Mouse (Mus musculus): ENCODE measurements around the gene Stard3. TPM values are rescaled to one million over a fixed set of nuclear protein-coding genes. Genes with fewer than 3 reads are reported as not detected.
A peak's percentile ranks its signal among the peaks of the same experiment; 100 is the strongest.

Stard3 gene
- polyA plus RNA-seq, 1 experiment from 2014 or later = 31.0 TPM

DNA sequence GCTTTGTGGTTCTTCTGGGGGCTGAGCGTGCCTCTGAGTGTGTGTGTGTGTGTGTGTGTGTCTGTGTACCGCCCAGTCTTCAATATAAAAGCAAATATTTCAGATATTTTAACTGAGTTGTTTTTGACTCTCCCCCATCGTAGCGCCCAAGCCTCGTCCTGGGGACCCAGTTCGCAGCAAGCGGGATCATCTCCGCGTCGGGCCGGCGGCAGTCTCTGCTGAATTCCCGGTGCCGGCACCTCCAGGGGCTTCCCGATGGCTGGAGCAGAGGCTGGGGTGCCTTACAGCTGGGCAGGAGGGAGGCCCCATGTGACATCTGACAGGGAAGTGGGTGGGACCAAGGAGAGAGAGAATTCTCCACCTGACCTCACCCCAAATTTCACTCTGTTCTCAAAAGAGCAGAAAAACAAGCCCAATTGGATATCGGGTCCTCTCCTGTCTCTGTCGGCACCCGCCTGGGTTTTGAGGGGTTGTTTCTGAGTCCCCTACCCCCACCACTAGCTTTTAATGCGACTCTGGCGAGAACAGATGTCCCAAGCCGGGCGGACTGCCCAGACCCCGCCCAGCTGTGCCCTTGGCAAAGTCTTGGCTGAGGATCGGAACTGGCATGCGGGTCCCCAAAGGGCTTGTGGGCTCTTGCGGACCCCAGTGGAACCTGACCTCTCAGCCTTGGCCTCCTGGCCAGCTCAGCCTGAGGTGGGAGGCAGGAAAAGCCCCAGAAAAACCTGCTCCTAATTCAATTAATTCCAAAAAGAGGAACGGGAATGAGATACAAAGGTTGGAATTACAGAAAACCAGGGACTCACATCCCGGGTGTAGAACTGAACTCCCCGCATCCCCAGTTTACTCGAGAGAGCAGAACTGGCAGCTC is 37.1 kb upstream of the Stard3 start:
- Histone ChIP-seq H3K4me1 (ENCODE audit: control insufficient read depth, insufficient read depth, low read length) (peaks cover 4% of the 10 kb centered on the region; the same call in 1 of the 2 replicates), H3K9ac (ENCODE audit: low read depth, low read length) (no peak overlapping the region), H3K36me3 (ENCODE audit: control insufficient read depth, insufficient read depth, low read length) (no peaks in the 10 kb centered on the region), H3K4me3 (ENCODE audit: low read depth, low read length) (peak overlapping the region; percentile 5; the same call in 1 of the 2 replicates), H3K27ac (replicated peaks; ENCODE audit: low read depth, low read length) (no peak overlapping the region), H3K9me3 (ENCODE audit: control insufficient read depth, low read length) (no peaks in the 10 kb centered on the region), H3K27me3 (replicated peaks; ENCODE audit: control insufficient read depth, insufficient read depth, low read length) (peaks cover 100% of the 10 kb centered on the region), H3K4me2 (ENCODE audit: low read depth, low read length) (peak overlapping the region; percentile 28; the same call in 1 of the 2 replicates)
- DNase-seq (ENCODE audit: low spot score) (no peak), ATAC-seq (ENCODE audit: low read depth) (no peak)
- WGBS = under 1% methylated on average over 30 of the region's 30 CpGs

- Histone ChIP-seq H3K4me3 (ENCODE audit: low read depth, low read length) (no peak overlapping the region), H3K9ac (ENCODE audit: low read depth, low read length) (no peak overlapping the region), H3K36me3 (ENCODE audit: control insufficient read depth, insufficient read depth, low read length) (no peaks in the 10 kb centered on the region), H3K4me1 (ENCODE audit: control insufficient read depth, insufficient read depth, low read length) (peaks cover 4% of the 10 kb centered on the region; the same call in 1 of the 2 replicates), H3K27ac (replicated peaks; ENCODE audit: low read depth, low read length) (no peak overlapping the region), H3K4me2 (ENCODE audit: low read depth, low read length) (no peak overlapping the region), H3K9me3 (ENCODE audit: control insufficient read depth, low read length) (no peaks in the 10 kb centered on the region), H3K27me3 (replicated peaks; ENCODE audit: control insufficient read depth, insufficient read depth, low read length) (peaks cover 100% of the 10 kb centered on the region)
- DNase-seq (ENCODE audit: low spot score) (no peak), ATAC-seq (ENCODE audit: low read depth) (no peak)
- 6% methylated on average over 5 of the region's 5 CpGs for WGBS
Measured at GRCm38 (mm10) chr11:98321677-98322003, 36.5 kb upstream of the Stard3 start.

GRCm38 (mm10) chr11:98322159-98322558 is 36.0 kb upstream of the Stard3 start:
- Histone ChIP-seq H3K4me1 (ENCODE audit: control insufficient read depth, insufficient read depth, low read length) (peaks cover 6% of the 10 kb centered on the region; the same call in 1 of the 2 replicates), H3K9ac (ENCODE audit: low read depth, low read length) (no peak overlapping the region), H3K36me3 (ENCODE audit: control insufficient read depth, insufficient read depth, low read length) (no peaks in the 10 kb centered on the region), H3K4me2 (ENCODE audit: low read depth, low read length) (no peak overlapping the region), H3K9me3 (ENCODE audit: control insufficient read depth, low read length) (no peaks in the 10 kb centered on the region), H3K27ac (replicated peaks; ENCODE audit: low read depth, low read length) (no peak overlapping the region), H3K4me3 (ENCODE audit: low read depth, low read length) (no peak overlapping the region), H3K27me3 (replicated peaks; ENCODE audit: control insufficient read depth, insufficient read depth, low read length) (peaks cover 100% of the 10 kb centered on the region)
- ATAC-seq (ENCODE audit: low read depth) (no peak), DNase-seq (ENCODE audit: low spot score) (no peak)
- WGBS = 3% methylated on average over 1 of the region's 1 CpGs

DNA sequence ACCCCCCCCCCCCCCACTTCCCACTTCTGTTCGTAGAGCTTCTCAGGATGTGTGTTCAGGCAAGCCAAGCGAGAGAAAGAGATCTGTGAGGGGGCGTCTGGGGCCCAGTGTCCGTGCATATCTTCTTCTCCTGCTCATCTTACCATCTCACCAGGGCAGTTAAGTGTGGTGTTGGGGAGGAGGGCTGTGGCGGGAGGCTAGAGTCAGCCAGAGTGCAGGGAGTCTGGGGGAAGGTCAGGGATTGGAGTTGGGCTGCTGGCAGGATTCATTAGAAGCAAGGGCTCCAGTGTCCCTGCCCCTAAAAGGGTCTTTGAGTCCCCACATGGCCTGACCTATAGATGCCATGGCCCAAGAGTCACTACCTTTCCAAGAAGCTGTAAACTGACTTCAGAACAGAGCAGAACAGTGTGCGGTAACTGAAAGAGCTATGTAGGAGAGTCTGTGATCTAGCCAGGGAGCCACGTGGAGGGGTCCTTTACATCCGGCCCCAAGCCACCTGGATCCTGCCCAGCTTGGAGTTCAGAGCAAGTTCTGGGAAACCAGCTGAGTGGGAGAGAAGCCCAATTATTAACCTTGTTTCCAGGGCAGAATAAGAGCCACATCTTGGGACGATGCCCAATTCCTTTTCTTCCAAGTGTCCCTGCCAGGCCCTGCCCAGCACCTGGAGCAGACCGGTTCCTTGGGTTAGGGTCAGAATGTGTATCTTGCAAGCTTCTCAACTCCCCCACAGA is 34.9 kb upstream of the Stard3 start:
- no peak for DNase-seq (ENCODE audit: low spot score)
- WGBS = 6% methylated on average over 10 of the region's 10 CpGs

DNA sequence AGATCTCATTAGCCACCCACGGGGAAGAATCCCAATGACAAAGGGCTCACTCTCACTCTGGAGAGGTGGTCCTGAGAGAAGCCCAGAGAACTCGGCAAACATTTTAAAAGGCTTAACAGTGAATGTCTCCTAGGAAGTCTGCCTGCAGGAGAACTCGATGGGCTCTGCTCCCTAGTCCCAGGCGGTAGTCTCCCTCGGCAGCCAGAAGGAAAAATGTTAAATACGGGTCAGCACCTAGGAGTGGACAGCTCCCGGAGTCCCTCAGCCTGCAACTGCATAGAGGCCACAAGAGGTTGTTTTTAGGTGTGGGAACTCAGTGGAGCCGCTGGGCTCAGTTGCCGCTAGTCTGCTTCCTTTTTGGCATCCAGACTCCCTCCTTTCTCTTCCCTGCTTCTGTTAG is 34.2 kb upstream of the Stard3 start:
- 3% methylated on average over 9 of the region's 9 CpGs for WGBS
- H3K36me3 ChIP-seq (ENCODE audit: control insufficient read depth, insufficient read depth, low read length) = no peaks in the 10 kb centered on the region
- H3K27ac ChIP-seq (replicated peaks; ENCODE audit: low read depth, low read length) = no peak overlapping the region
- no peak overlapping the region for H3K9ac ChIP-seq (ENCODE audit: low read depth, low read length)
- H3K4me1 ChIP-seq (ENCODE audit: control insufficient read depth, insufficient read depth, low read length) = peaks cover 18% of the 10 kb centered on the region; the same call in 1 of the 2 replicates
- ATAC-seq (ENCODE audit: low read depth) (no peak), DNase-seq (ENCODE audit: low spot score) (peak; percentile 48)
- no peak overlapping the region for H3K4me3 ChIP-seq (ENCODE audit: low read depth, low read length)
- H3K4me2 ChIP-seq (ENCODE audit: low read depth, low read length) = no peak overlapping the region
- H3K9me3 ChIP-seq (ENCODE audit: control insufficient read depth, low read length) = no peaks in the 10 kb centered on the region
- H3K27me3 ChIP-seq (replicated peaks; ENCODE audit: control insufficient read depth, insufficient read depth, low read length) = peaks cover 100% of the 10 kb centered on the region

More for the DNA sequence above, 34.9 kb upstream of the Stard3 start:
- Histone ChIP-seq H3K4me2 (ENCODE audit: low read depth, low read length) (no peak overlapping the region), H3K27me3 (replicated peaks; ENCODE audit: control insufficient read depth, insufficient read depth, low read length) (peaks cover 100% of the 10 kb centered on the region), H3K27ac (replicated peaks; ENCODE audit: low read depth, low read length) (no peak overlapping the region), H3K4me1 (ENCODE audit: control insufficient read depth, insufficient read depth, low read length) (peaks cover 15% of the 10 kb centered on the region; the same call in 1 of the 2 replicates), H3K9me3 (ENCODE audit: control insufficient read depth, low read length) (no peaks in the 10 kb centered on the region), H3K4me3 (ENCODE audit: low read depth, low read length) (no peak overlapping the region), H3K36me3 (ENCODE audit: control insufficient read depth, insufficient read depth, low read length) (no peaks in the 10 kb centered on the region), H3K9ac (ENCODE audit: low read depth, low read length) (no peak overlapping the region)
- no peak for ATAC-seq (ENCODE audit: low read depth)

DNA sequence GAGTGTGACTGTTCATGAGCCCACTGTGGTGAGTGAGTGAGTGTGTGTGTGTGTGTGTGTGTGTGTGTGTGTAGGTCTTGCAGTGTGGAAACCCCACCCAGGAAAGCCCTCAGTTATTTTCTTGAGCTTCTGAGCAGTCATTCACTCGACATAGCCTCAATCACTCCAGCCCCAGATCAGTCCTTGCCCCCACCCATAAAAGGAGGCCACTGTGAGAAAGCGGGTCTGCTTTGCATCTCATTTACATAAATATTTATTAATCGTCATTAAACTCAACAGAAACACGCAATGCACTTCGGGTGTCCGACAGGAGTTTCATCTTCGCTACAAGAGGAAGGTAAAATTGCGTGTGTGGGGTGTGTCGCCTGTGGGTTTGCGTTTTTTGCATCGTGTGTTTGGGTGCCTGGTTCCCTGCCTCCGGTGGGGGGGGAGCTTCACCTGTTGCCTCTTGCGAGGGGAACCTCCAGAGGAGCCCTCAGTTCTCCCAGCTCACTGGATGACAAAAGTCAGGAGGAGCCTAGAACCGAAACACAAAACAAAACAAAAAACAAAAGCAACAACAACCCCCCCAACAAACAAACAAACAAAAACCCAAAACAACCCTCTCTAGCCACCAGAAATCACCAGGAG is 32.9 kb upstream of the Stard3 start:
- no peak overlapping the region for H3K27ac ChIP-seq (replicated peaks; ENCODE audit: low read depth, low read length)
- H3K9ac ChIP-seq (ENCODE audit: low read depth, low read length) = no peak overlapping the region
- no peak overlapping the region for H3K4me2 ChIP-seq (ENCODE audit: low read depth, low read length)
- no peak for ATAC-seq (ENCODE audit: low read depth)
- H3K36me3 ChIP-seq (ENCODE audit: control insufficient read depth, insufficient read depth, low read length) = no peaks in the 10 kb centered on the region
- 3% methylated on average over 14 of the region's 14 CpGs for WGBS
- H3K9me3 ChIP-seq (ENCODE audit: control insufficient read depth, low read length) = no peaks in the 10 kb centered on the region
- peaks cover 18% of the 10 kb centered on the region; the same call in 1 of the 2 replicates for H3K4me1 ChIP-seq (ENCODE audit: control insufficient read depth, insufficient read depth, low read length)
- H3K4me3 ChIP-seq (ENCODE audit: low read depth, low read length) = no peak overlapping the region
- no peak for DNase-seq (ENCODE audit: low spot score)
- peaks cover 100% of the 10 kb centered on the region for H3K27me3 ChIP-seq (replicated peaks; ENCODE audit: control insufficient read depth, insufficient read depth, low read length)

DNA sequence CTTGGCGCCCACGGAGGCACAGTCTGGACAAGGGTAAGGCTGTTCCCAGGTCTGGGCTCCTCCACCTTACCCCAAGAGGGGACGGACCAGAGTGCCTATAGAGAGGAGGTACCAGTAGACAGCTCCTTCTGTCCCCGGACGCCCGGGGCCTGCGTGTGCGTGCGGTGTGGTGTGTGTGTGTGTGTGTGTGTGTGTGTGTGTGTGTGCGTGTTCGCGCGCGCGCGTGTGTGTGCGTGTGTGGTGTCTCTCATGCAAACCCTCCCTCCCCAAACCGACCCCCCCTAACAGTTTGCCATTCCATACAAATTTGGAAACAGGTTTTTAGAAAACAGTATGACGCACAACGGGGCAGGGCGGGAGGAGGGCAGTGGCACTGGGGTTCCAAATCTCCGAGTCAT is 32.3 kb upstream of the Stard3 start:
- H3K36me3 ChIP-seq (ENCODE audit: control insufficient read depth, insufficient read depth, low read length) = no peaks in the 10 kb centered on the region
- DNase-seq (ENCODE audit: low spot score) (no peak), ATAC-seq (ENCODE audit: low read depth) (no peak)
- no peak overlapping the region for H3K4me3 ChIP-seq (ENCODE audit: low read depth, low read length)
- no peak overlapping the region for H3K4me2 ChIP-seq (ENCODE audit: low read depth, low read length)
- H3K27me3 ChIP-seq (replicated peaks; ENCODE audit: control insufficient read depth, insufficient read depth, low read length) = peaks cover 100% of the 10 kb centered on the region
- peaks cover 18% of the 10 kb centered on the region; the same call in 1 of the 2 replicates for H3K4me1 ChIP-seq (ENCODE audit: control insufficient read depth, insufficient read depth, low read length)
- WGBS = 3% methylated on average over 11 of the region's 22 CpGs
- no peaks in the 10 kb centered on the region for H3K9me3 ChIP-seq (ENCODE audit: control insufficient read depth, low read length)
- H3K27ac ChIP-seq (replicated peaks; ENCODE audit: low read depth, low read length) = no peak overlapping the region
- H3K9ac ChIP-seq (ENCODE audit: low read depth, low read length) = no peak overlapping the region

GRCm38 (mm10) chr11:98326741-98327135 is 31.4 kb upstream of the Stard3 start:
- Histone ChIP-seq H3K4me3 (ENCODE audit: low read depth, low read length) (peak overlapping the region; percentile 26), H3K27ac (replicated peaks; ENCODE audit: low read depth, low read length) (no peak overlapping the region), H3K9ac (ENCODE audit: low read depth, low read length) (no peak overlapping the region), H3K36me3 (ENCODE audit: control insufficient read depth, insufficient read depth, low read length) (no peaks in the 10 kb centered on the region), H3K27me3 (replicated peaks; ENCODE audit: control insufficient read depth, insufficient read depth, low read length) (peaks cover 100% of the 10 kb centered on the region), H3K4me1 (ENCODE audit: control insufficient read depth, insufficient read depth, low read length) (peaks cover 14% of the 10 kb centered on the region; the same call in 1 of the 2 replicates), H3K4me2 (ENCODE audit: low read depth, low read length) (no peak overlapping the region), H3K9me3 (ENCODE audit: control insufficient read depth, low read length) (no peaks in the 10 kb centered on the region)
- whole genome bisulfite sequencing = under 1% methylated on average over 19 of the region's 19 CpGs
- DNase-seq (ENCODE audit: low spot score) (no peak), ATAC-seq (ENCODE audit: low read depth) (no peak)
